Mouse (Mus musculus): ENCODE results near the gene Mettl9. TPM values are rescaled to one million over a fixed set of nuclear protein-coding genes. Genes with fewer than 3 reads are reported as not detected.

Mettl9 gene
- polyA plus RNA-seq, 1 experiment from 2014 or later: 69.7 TPM

DNA sequence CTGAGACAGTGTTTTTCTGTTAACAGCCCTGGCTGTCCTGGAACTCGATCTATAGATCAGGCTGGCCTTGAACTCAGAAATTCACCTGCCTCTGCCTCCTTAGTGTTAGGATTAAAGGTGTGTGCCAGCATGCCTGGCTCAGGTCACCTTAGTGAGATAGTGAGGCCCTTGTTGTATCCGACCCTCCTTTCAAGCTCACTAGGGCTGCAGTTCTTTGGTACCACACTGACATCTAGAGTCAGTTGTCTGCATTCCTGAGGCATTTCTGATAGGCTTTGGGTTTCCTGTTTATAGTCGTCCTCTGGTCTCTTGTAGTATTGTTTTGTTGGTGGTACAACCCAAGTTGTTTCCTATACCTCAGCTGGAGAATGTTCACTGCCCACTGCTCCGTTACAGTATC lies 30.1 kb downstream of the Mettl9 start:
- peak; percentile 61 for DNase-seq (ENCODE audit: low spot score)
- ATAC-seq: peak; percentile 79
- Histone ChIP-seq H3K27me3 (replicated peaks; ENCODE audit: insufficient read depth, low read length) (no peaks in the 10 kb centered on the region), H3K9me3 (ENCODE audit: low read length) (no peaks in the 10 kb centered on the region), H3K4me1 (ENCODE audit: insufficient read depth, low read depth, low read length) (no peaks in the 10 kb centered on the region), H3K36me3 (ENCODE audit: insufficient read depth, low read length) (no peaks in the 10 kb centered on the region), H3K27ac (ENCODE audit: low read length) (no peak overlapping the region), H3K9ac (replicated peaks; ENCODE audit: low read depth) (no peak overlapping the region), H3K4me2 (replicated peaks; ENCODE audit: low read depth, low read length) (no peak overlapping the region), H3K4me3 (ENCODE audit: low read depth, low read length) (no peak overlapping the region)
- TF ChIP-seq EP300 (IDR thresholded peaks at IDR 0.05) (no peak), CTCF (IDR thresholded peaks at IDR 0.05) (peak; percentile 81)
- WGBS: 47% methylated on average over 4 of the region's 4 CpGs

DNA sequence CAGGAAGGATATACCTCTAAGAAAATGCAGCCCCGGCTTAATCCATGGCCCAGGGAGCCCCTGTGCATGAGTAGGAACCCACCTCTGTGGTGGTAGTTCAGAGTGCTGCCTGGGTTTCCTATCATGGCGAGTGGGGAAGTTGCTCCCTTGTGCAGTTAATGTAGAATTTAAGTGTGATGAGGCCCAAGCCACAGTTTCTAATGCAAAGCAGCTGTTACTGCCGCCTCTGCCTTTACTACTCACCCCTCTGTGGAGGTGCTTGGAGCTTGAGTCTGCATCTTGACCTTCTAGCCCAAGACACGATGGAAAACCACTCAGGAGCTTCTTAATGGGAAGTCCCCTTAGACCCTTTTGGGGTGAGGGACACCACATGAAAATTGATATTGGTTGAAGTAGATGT lies 37.0 kb downstream of the Mettl9 start:
- DNase-seq (ENCODE audit: low spot score): no peak
- H3K4me3 ChIP-seq (ENCODE audit: low read depth, low read length): no peak overlapping the region
- no peaks in the 10 kb centered on the region; the same call in 1 of the 2 replicates for H3K4me1 ChIP-seq (ENCODE audit: insufficient read depth, low read depth, low read length)
- H3K27ac ChIP-seq (ENCODE audit: low read length): no peak overlapping the region
- no peak overlapping the region for H3K4me2 ChIP-seq (replicated peaks; ENCODE audit: low read depth, low read length)
- TF ChIP-seq EP300 (IDR thresholded peaks at IDR 0.05): no peak
- no peak for TF ChIP-seq CTCF (IDR thresholded peaks at IDR 0.05)
- WGBS: 81% methylated on average over 4 of the region's 4 CpGs
- H3K36me3 ChIP-seq (ENCODE audit: insufficient read depth, low read length): 0 out of 2 replicates have a peak, but pooled peaks cover 6% of the 10 kb centered on the region
- H3K27me3 ChIP-seq (replicated peaks; ENCODE audit: insufficient read depth, low read length): no peaks in the 10 kb centered on the region
- H3K9me3 ChIP-seq (ENCODE audit: low read length): no peaks in the 10 kb centered on the region
- no peak for ATAC-seq
- H3K9ac ChIP-seq (replicated peaks; ENCODE audit: low read depth): no peak overlapping the region

DNA sequence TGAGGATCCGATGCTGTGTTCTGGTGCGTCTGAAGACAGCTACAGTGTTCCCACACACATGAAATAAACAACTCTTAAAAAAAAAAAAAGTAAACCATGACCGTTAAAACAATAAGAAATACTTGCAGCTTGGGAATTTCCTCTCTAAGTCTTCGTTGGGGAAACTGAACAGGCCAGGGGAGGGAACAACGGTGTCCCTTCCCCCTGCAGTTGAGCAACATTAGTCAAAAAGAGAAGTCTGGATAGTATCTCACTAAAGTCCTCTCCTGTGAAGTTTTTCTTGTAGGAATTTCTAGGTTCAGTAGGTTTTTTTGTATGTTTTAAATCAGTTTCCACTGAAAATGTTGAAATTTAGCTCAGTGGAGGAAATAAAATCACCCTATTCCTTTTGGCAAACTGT lies 38.3 kb downstream of the Mettl9 start:
- no peak overlapping the region for H3K9ac ChIP-seq (replicated peaks; ENCODE audit: low read depth)
- no peak overlapping the region for H3K27ac ChIP-seq (ENCODE audit: low read length)
- TF ChIP-seq CTCF (IDR thresholded peaks at IDR 0.05) (no peak), EP300 (IDR thresholded peaks at IDR 0.05) (no peak)
- ATAC-seq (no peak), DNase-seq (ENCODE audit: low spot score) (peak; percentile 44)
- no peak overlapping the region for H3K4me3 ChIP-seq (ENCODE audit: low read depth, low read length)
- peaks cover 6% of the 10 kb centered on the region; the same call in 1 of the 2 replicates for H3K36me3 ChIP-seq (ENCODE audit: insufficient read depth, low read length)
- no peaks in the 10 kb centered on the region for H3K27me3 ChIP-seq (replicated peaks; ENCODE audit: insufficient read depth, low read length)
- WGBS: 49% methylated on average over 5 of the region's 5 CpGs
- no peak overlapping the region; the same call in 1 of the 2 replicates for H3K4me2 ChIP-seq (replicated peaks; ENCODE audit: low read depth, low read length)
- no peaks in the 10 kb centered on the region; the same call in 1 of the 2 replicates for H3K4me1 ChIP-seq (ENCODE audit: insufficient read depth, low read depth, low read length)
- H3K9me3 ChIP-seq (ENCODE audit: low read length): no peaks in the 10 kb centered on the region

DNA sequence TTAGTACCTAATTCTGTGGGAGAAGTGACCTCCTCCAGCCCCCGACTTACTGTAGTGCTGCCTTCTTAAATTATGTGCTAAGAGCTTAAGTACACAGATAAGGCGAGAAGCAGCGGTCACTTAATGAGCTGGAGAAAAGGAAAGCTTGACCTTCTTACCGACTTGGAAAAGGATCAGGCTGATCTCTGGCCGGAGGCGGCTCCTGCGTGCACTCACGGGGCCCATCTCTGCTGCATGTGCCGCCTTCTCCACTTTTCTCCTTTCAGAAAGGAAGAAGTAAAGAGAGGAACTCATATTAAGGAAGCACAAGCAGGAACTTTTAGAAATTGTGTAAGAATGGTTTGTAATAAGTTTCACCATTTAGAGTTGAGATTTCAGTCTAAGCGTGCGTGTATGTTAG lies 40.0 kb downstream of the Mettl9 start, which contains the start of gene Igsf6:
Gene Igsf6 (minus strand): TSS at position 292 of the 400 bp plus-strand sequence.
- H3K36me3 ChIP-seq (ENCODE audit: insufficient read depth, low read length): peaks cover 6% of the 10 kb centered on the region; the same call in 1 of the 2 replicates
- H3K4me3 ChIP-seq (ENCODE audit: low read depth, low read length): no peak within 1 kb of the TSS
- no peaks in the 10 kb centered on the region for H3K9me3 ChIP-seq (ENCODE audit: low read length)
- no peaks in the 10 kb centered on the region for H3K27me3 ChIP-seq (replicated peaks; ENCODE audit: insufficient read depth, low read length)
- no peak within 1 kb of the TSS for H3K9ac ChIP-seq (replicated peaks; ENCODE audit: low read depth)
- TF ChIP-seq CTCF (IDR thresholded peaks at IDR 0.05) (no peak), EP300 (IDR thresholded peaks at IDR 0.05) (no peak; the same call in 1 of the 2 replicates)
- peak; percentile 64 for DNase-seq (ENCODE audit: low spot score)
- H3K4me2 ChIP-seq (replicated peaks; ENCODE audit: low read depth, low read length): peak within 1 kb of the TSS; percentile 25; the same call in 1 of the 2 replicates
- 35% methylated on average over 11 of the region's 11 CpGs for WGBS
- H3K27ac ChIP-seq (ENCODE audit: low read length): peak within 1 kb of the TSS; percentile 59
- peak; percentile 38 for ATAC-seq
- H3K4me1 ChIP-seq (ENCODE audit: insufficient read depth, low read depth, low read length): no peaks in the 10 kb centered on the region; the same call in 1 of the 2 replicates

DNA sequence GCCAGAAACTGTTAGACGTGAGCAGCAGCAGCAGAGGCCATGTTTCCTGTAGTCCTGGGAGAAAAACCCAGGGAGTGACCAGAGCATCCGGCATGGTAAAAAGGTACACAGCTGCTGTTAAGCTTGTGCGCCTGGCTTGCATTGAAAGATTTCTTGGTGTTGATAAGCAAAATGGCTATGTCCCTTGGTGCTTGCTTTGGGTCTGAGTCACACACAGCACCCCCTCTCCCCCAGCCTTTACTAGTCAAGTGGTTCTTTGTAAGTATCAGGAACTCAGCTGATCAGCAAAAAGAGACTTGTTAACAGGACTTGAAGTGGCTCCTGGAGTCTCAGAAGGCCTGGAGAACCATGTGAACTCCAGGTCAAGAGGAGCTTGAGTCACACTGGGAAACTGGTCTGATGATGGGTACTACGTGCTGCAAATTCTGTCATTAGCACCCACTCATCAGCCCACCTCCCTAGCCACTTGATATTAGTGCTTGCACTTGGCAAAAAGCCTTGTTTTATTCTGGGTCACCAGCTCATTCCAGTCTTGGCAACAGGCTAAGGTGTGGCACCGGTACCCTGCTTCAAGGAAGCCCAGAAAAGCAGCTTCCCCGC lies 40.7 kb downstream of the Mettl9 start:
- Histone ChIP-seq H3K4me2 (replicated peaks; ENCODE audit: low read depth, low read length) (peak overlapping the region; percentile 25; the same call in 1 of the 2 replicates), H3K4me3 (ENCODE audit: low read depth, low read length) (no peak overlapping the region), H3K9ac (replicated peaks; ENCODE audit: low read depth) (no peak overlapping the region), H3K36me3 (ENCODE audit: insufficient read depth, low read length) (peaks cover 6% of the 10 kb centered on the region; the same call in 1 of the 2 replicates), H3K4me1 (ENCODE audit: insufficient read depth, low read depth, low read length) (no peaks in the 10 kb centered on the region; the same call in 1 of the 2 replicates), H3K9me3 (ENCODE audit: low read length) (no peaks in the 10 kb centered on the region), H3K27ac (ENCODE audit: low read length) (peak overlapping the region; percentile 59), H3K27me3 (replicated peaks; ENCODE audit: insufficient read depth, low read length) (no peaks in the 10 kb centered on the region)
- peak; percentile 91 for ATAC-seq
- peak; percentile 90 for DNase-seq (ENCODE audit: low spot score)
- TF ChIP-seq EP300 (IDR thresholded peaks at IDR 0.05): peak; percentile 76
- TF ChIP-seq CTCF (IDR thresholded peaks at IDR 0.05): no peak
- WGBS: 60% methylated on average over 6 of the region's 6 CpGs

DNA sequence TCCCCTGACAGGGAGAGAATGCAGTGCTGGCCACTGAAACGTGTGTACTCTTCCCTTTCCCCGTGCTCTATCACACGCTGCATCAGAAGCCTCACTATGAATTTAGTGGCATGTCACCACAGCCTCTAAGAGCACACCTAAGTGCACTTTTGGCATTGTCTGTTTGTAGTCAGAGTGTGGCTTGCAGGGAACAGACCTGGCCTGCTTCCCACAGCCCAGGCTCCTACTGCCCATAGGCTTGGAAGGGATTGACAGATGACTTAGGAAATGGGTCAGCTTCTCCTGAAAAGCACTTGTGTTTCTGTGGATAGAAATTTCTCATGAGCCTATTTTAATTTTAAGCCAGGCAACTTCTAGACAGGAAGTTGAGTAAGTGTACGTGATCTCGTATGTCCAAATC lies 41.2 kb downstream of the Mettl9 start:
- H3K4me2 ChIP-seq (replicated peaks; ENCODE audit: low read depth, low read length): 0 out of 2 replicates have a peak overlapping the region, but pooled peaks have one; percentile 25
- no peaks in the 10 kb centered on the region; the same call in 1 of the 2 replicates for H3K4me1 ChIP-seq (ENCODE audit: insufficient read depth, low read depth, low read length)
- H3K36me3 ChIP-seq (ENCODE audit: insufficient read depth, low read length): peaks cover 5% of the 10 kb centered on the region; the same call in 1 of the 2 replicates
- H3K9me3 ChIP-seq (ENCODE audit: low read length): no peaks in the 10 kb centered on the region
- DNase-seq (ENCODE audit: low spot score): no peak
- no peak overlapping the region for H3K4me3 ChIP-seq (ENCODE audit: low read depth, low read length)
- TF ChIP-seq EP300 (IDR thresholded peaks at IDR 0.05): no peak
- no peak for ATAC-seq
- peak overlapping the region; percentile 59; the same call in 1 of the 2 replicates for H3K27ac ChIP-seq (ENCODE audit: low read length)
- H3K27me3 ChIP-seq (replicated peaks; ENCODE audit: insufficient read depth, low read length): no peaks in the 10 kb centered on the region
- H3K9ac ChIP-seq (replicated peaks; ENCODE audit: low read depth): no peak overlapping the region
- WGBS: 58% methylated on average over 5 of the region's 5 CpGs

All from lung, postnatal 0 days (tissue).